Mouse (Mus musculus): ENCODE data around the gene Cldn22.
A peak's percentile ranks its signal among the peaks of the same experiment; 100 is the strongest.

Gene Cldn22

DNA sequence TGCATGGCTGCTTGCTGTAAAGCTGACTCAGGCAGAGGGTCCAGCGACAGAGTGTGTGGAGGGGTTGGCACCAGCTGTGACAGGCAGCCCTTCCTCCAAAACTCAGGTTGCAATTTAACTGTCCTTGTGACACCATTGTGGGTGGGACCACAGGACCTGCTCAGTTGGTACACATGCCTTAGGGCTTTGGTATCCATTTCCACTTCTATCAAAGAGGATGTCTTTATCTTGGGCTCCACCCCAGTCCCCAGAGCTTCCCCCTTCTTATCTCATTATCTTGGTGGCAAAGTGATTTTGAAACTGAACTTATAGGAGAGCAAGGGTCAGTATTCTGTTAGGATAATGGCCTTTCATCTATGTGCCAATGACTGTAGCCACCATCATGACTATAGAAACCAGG, 9.7 kb downstream of the Cldn22 start:
- no peak for DNase-seq (ENCODE audit: low spot score)

- no peak for DNase-seq (ENCODE audit: low spot score)
These were observed 18.8 kb downstream of the Cldn22 start for GRCm38 (mm10) chr8:47843063-47843462.

GRCm38 (mm10) chr8:47843651-47844050, 19.4 kb downstream of the Cldn22 start:
- no peak for DNase-seq (ENCODE audit: low spot score)

DNA sequence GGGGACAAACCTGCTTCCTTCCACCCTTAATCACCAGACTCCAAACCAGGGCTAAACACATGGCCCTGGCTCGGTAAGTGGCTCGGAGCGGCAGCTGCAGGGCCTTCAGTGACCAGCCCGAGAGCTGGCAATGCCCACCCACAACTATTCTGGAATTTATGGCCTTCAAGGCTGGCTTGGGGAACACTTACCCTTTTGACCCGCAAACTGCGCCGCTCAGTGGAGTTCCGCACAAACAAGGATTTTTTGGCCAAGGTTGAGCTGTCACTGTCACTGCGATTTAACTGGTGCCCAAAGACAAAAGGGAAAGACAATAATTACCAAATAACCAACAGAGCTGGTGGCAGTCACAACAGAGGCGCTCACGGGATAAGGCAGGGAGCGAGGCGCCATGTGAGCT, 21.7 kb downstream of the Cldn22 start:
- DNase-seq (ENCODE audit: low spot score): no peak

DNA sequence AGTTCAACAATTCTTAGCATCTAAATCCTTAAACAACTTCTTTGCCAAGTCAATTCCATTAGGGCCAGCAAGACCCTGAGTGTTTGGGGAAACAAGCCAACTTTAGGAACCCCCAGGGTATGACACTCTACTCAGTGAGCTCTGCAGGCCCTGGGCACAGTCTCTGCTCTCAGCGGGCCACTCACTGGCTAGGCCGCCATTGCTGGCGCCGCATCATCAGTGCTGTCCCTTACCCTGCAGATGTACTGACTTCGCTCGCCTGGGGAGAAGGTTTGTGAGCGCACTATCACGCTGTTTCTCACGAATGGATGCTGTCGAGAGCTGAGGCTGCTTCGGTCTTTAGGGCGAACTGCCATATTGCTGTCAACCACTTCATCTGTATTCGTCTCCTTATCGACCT, 22.9 kb downstream of the Cldn22 start:
- no peak for DNase-seq (ENCODE audit: low spot score)

DNA sequence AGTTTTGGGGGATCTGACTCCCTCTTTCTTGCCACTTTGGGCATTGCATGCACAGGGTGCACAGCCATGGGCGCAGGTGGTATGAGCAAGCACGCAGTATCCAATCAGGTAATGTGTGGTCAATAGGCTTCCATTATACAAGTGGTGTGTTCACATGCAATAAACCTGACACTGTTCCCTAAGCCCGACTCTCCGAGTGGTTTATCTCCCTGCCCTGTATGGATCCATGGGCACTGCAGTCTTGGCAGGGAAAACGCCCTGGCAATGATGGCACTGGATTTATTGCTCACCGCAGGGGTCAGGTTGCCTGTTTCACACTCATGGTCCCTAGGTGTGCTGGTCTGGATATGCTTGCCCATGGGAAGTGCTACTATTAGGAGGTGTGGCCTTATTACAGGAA, 23.6 kb downstream of the Cldn22 start:
- no peak for DNase-seq (ENCODE audit: low spot score)

GRCm38 (mm10) chr8:47849842-47850241, 25.6 kb downstream of the Cldn22 start:
- DNase-seq (ENCODE audit: low spot score): peak; percentile 13

DNA sequence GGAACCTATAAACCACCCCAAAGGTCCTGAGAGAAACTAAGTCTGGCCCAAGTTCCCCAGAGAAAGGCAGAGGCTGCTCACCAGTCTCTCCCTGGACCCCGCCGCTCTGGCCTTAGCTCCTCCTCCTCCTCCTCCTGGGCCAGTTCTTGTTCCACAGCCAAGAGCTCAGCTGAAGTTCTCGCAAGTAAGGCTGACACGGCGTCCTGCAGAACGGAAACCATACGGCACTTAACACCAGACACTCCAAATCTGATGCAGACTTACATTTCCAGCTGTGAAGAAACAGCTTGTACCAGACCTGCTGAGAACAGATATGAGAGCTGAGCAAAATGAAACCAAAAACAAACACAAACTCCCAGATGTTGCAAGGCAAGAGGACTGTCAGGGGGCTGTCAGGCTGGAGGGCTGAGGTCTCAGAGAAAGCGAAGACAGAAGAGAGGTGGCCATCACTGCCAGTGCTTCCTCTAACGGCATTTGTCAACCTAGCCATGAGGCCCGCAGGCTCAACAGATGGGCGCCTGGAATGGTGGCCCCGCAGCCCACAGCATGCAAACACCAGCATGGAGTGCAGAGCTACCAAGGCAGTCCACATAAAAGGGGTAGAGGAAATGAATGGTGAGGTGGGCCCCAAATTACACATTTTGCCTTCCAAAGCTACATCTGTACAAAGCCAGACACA, 27.7 kb downstream of the Cldn22 start:
- no peak for DNase-seq (ENCODE audit: low spot score)

DNA sequence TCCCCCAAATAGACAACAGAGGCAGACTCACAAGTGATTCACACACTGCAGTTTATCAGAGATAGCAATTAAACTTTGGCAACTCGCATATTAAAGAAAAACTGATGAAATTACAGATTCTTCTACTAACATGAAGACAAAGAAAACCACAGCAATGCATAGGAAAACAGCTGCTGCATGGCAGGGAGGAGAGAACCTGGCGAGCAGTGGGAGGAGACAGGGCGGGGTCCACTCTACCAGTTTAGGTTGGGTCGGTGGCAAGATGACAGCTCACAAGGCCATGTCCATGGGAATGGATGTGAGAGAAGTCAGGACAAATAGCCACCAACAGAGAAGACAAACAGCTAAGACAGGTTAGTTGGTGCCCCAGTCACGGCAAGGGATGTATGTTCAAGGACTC, 28.5 kb downstream of the Cldn22 start:
- no peak for DNase-seq (ENCODE audit: low spot score)

GRCm38 (mm10) chr8:47853356-47853755, 29.1 kb downstream of the Cldn22 start:
- DNase-seq (ENCODE audit: low spot score): no peak

- DNase-seq (ENCODE audit: low spot score): no peak
These were observed 35.0 kb downstream of the Cldn22 start for GRCm38 (mm10) chr8:47859259-47859658.

DNA sequence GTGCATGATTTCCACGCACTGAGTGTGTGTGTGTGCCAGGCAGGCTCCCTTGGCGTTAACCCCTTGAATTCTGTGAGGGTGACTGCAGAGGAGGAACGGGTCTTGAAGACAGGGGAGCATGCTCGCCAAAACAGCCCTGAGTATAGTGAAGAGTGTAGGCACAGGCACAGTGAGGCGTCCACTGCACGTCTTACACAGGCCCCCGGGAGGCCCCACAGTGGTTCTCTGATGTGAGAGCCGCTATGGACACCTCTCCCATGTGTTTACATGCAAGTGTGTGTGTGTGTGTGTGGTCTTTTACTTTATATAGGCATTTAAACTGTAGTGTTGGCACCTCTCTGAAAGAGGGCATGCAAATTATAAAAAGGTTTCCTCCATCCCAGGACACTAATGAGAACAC, 42.3 kb downstream of the Cldn22 start:
- DNase-seq (ENCODE audit: low spot score): no peak

DNA sequence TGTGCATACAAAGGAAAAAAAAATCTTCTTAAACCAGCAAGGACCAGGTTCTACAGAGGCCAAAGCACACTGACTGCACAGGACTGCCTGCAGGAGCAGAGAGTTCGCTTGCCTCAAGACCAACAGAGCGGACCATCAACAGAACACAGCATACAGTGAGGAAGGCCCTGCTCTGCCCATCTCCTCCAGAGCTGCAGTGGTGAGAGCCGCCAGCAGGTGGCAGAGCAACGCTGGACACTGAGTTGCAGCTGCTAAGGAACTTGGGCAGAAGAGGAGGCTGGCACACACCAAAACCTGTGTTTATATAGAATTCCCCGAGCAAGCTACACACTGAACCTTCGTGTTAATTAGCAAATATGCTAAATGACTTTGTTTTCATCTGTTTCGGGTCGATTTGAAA, 42.8 kb downstream of the Cldn22 start:
- peak; percentile 44 for DNase-seq (ENCODE audit: low spot score)

- peak; percentile 11 for DNase-seq (ENCODE audit: low spot score)
These were observed 48.3 kb downstream of the Cldn22 start for GRCm38 (mm10) chr8:47872361-47873107.

GRCm38 (mm10) chr8:47874497-47875178, 50.4 kb downstream of the Cldn22 start:
- no peak for DNase-seq (ENCODE audit: low spot score)
